Mouse (Mus musculus) kidney, embryonic 15.5 days (tissue): ENCODE measurements around the gene Mss51. TPM values are rescaled to one million over a fixed set of nuclear protein-coding genes. Genes with fewer than 3 reads are reported as not detected.
A peak's percentile ranks its signal among the peaks of the same experiment; 100 is the strongest.

Experiments used
- ATAC-seq: fragments of 200-750 bp; cut with Nextera tagmentation; replicated peaks from 2 replicates; pipeline ENCODE4 v1.8.0; 2017; ENCODE audit warnings: moderate TSS enrichment; ENCODE audit not compliant: low FRiP score
- H3K27ac ChIP-seq: fragments of 300-500 bp; sonication (generic); 2 replicates; pipeline ENCODE4 v1.5.1; 2015; ENCODE audit warnings: mild to moderate bottlenecking, inconsistent platforms
- H3K27me3 ChIP-seq: fragments of 300-500 bp; sonication (generic); 2 replicates; pipeline ENCODE4 v1.6.1; 2015; ENCODE audit warnings: inconsistent platforms
- H3K36me3 ChIP-seq: fragments of 300-500 bp; sonication (generic); 2 replicates; pipeline ENCODE4 v1.6.1; 2015; ENCODE audit warnings: inconsistent platforms
- H3K4me1 ChIP-seq: fragments of 300-500 bp; sonication (generic); 2 replicates; pipeline ENCODE4 v1.6.1; 2015; ENCODE audit warnings: inconsistent platforms
- H3K4me2 ChIP-seq: fragments of 300-500 bp; sonication (generic); 2 replicates; pipeline ENCODE4 v1.6.1; 2015; ENCODE audit warnings: moderate library complexity, mild to moderate bottlenecking, inconsistent platforms
- H3K4me3 ChIP-seq: fragments of 300-500 bp; sonication (generic); replicated peaks from 2 replicates; pipeline ENCODE4 v1.5.1; 2015; ENCODE audit warnings: mild to moderate bottlenecking, inconsistent platforms
- H3K9ac ChIP-seq: fragments of 300-500 bp; sonication (generic); 2 replicates; pipeline ENCODE4 v1.6.1; 2015; ENCODE audit warnings: mild to moderate bottlenecking, inconsistent platforms
- H3K9me3 ChIP-seq: fragments of 300-500 bp; sonication (generic); replicated peaks from 2 replicates; pipeline ENCODE4 v1.6.1; 2016; ENCODE audit warnings: inconsistent platforms
- WGBS: fragments of 180-500 bp; shearing (Covaris S2); methylation state at CpG from one replicate; pipeline ENCODE4 v1.1.7; 2015; ENCODE audit warnings: mixed read lengths; 5-methylcytosine and 5-hydroxymethylcytosine counted together
- polyA plus RNA-seq: library from polyadenylated mRNA; unstranded; fragments of >200 nt; fragmentation: Nextera tagmentation; extraction: Ambion mirVana; gene quantifications from 2 replicates; pipeline ENCODE4 v1.2.1, GENCODE M21; 2015

Mss51 gene
- polyA plus RNA-seq, 1 experiment from 2014 or later: 1.0 TPM

DNA sequence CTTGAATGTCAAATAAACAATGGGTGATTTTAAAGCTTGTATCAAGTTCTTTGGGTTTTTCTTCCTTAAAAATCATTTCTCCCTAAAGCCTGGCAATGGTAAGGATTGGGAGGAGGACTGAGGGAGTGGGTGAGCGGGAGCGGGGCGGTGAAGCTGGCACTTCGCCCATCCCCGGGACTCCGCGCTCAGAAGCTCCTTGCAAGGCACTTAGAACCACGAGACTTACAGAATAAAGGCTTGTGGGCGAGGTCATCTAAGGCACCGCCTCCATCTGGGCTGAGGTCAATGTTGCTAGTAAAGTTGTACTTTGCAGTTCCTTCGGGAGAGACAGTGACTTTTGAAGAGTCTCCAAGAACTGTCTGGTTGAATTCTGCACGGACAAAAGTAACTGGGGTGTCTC, 49.5 kb downstream of the Mss51 start:
- ATAC-seq: no peak
- Histone ChIP-seq H3K4me2 (no peak overlapping the region), H3K27me3 (no peaks in the 10 kb centered on the region), H3K36me3 (no peaks in the 10 kb centered on the region), H3K4me3 (no peak overlapping the region), H3K27ac (no peak overlapping the region), H3K9me3 (no peaks in the 10 kb centered on the region), H3K4me1 (no peaks in the 10 kb centered on the region), H3K9ac (no peak overlapping the region)
- WGBS: 61% methylated on average over 12 of the region's 12 CpGs

DNA sequence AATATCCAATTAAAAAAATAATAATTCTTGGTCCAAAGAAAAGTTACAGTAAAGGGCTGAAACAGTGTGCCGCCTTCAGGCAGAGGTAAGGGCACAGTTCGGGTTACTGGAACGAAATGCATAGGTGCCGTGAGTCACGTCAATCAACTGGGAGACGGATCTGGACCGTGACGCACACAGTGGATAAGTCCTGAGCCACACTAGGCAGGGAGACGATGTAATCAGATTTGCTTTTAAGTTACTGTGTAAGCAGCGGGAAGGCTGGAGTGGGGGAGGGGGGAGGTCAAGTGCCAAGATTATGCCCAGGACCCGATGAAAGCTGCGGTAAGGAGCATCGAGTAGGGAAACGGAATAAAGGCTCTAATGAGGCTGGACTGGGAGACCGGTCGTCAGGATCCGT, 54.4 kb downstream of the Mss51 start:
- no peak overlapping the region for H3K4me3 ChIP-seq
- no peaks in the 10 kb centered on the region for H3K27me3 ChIP-seq
- no peaks in the 10 kb centered on the region for H3K4me1 ChIP-seq
- H3K9ac ChIP-seq: no peak overlapping the region
- no peak overlapping the region for H3K27ac ChIP-seq
- no peak; the same call in 1 of the 2 replicates for ATAC-seq
- no peaks in the 10 kb centered on the region for H3K36me3 ChIP-seq
- peak overlapping the region; percentile 28 for H3K4me2 ChIP-seq
- no peaks in the 10 kb centered on the region for H3K9me3 ChIP-seq
- 54% methylated on average over 17 of the region's 17 CpGs for WGBS

DNA sequence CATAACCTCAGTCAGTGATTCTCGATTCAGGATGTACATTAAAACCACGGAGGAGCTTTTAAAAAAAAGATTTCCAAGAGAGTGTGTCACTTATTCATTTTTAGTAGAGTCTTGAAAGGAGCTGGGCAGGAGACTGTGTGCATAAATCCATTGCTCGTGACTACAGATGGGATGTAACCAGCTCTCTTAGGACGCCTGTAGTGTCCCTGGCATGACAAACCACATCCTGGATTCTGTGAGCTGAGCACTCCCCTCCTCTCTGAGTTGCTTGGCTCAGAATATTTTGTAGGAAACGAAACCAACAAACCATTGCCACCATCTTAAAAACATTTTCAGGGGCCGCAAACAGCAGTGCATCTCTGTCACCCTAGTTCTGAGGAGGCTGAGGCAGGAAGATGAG, 59.7 kb downstream of the Mss51 start:
- WGBS: 72% methylated on average over 6 of the region's 6 CpGs
- Histone ChIP-seq H3K9ac (no peak overlapping the region), H3K27ac (no peak overlapping the region), H3K4me2 (no peak overlapping the region), H3K4me3 (no peak overlapping the region), H3K36me3 (no peaks in the 10 kb centered on the region), H3K4me1 (no peaks in the 10 kb centered on the region), H3K27me3 (no peaks in the 10 kb centered on the region), H3K9me3 (no peaks in the 10 kb centered on the region)
- ATAC-seq: no peak

Other genes starting within 250 kb of the Mss51 start
- 0.21 TPM in 1 of 2 replicates, not detected in the other for gene Kcnk16, start 227.7 kb downstream of the Mss51 start, polyA plus RNA-seq
- gene Nudt13, start 202.2 kb downstream of the Mss51 start, polyA plus RNA-seq: 17.4 and 18.2 TPM in 2 replicates
- gene Ecd, start 148.8 kb downstream of the Mss51 start, polyA plus RNA-seq: 54.4 and 61.5 TPM in 2 replicates
- gene Fam149b, start 148.7 kb downstream of the Mss51 start, polyA plus RNA-seq: 34.5 and 40.0 TPM in 2 replicates
- gene Dnajc9, start 108.0 kb downstream of the Mss51 start, polyA plus RNA-seq: 180 and 183 TPM in 2 replicates
- gene Mrps16, start 103.3 kb downstream of the Mss51 start, polyA plus RNA-seq: 96.5 and 97.3 TPM in 2 replicates
- gene Cfap70, start 44.7 kb downstream of the Mss51 start, polyA plus RNA-seq: 0.50 and 0.82 TPM in 2 replicates
- gene Anxa7, start 16.8 kb downstream of the Mss51 start, polyA plus RNA-seq: 38.3 and 39.9 TPM in 2 replicates
- gene Ppp3cb, start 49.7 kb upstream of the Mss51 start, polyA plus RNA-seq: 43.1 and 44.1 TPM in 2 replicates
- gene Usp54, start 144.2 kb upstream of the Mss51 start, polyA plus RNA-seq: 8.4 and 8.9 TPM in 2 replicates
- 3.2 and 5.9 TPM in 2 replicates for gene Myoz1, start 159.6 kb upstream of the Mss51 start, polyA plus RNA-seq
- 2.2 and 3.3 TPM in 2 replicates for gene Synpo2l, start 171.5 kb upstream of the Mss51 start, polyA plus RNA-seq
- gene Sec24c, start 177.4 kb upstream of the Mss51 start, polyA plus RNA-seq: 98.3 and 106 TPM in 2 replicates
- 28.5 and 29.2 TPM in 2 replicates for gene Fut11, start 198.1 kb upstream of the Mss51 start, polyA plus RNA-seq
- gene Chchd1, start 206.1 kb upstream of the Mss51 start, polyA plus RNA-seq: 201 and 215 TPM in 2 replicates
- 28.7 and 30.6 TPM in 2 replicates for gene Zswim8, start 210.7 kb upstream of the Mss51 start, polyA plus RNA-seq
- gene Ndst2, start 237.7 kb upstream of the Mss51 start, polyA plus RNA-seq: 27.3 and 31.6 TPM in 2 replicates